Mouse (Mus musculus) activated CD4-positive, CD25-positive, alpha-beta regulatory T cell, adult 4 months (primary cell): ENCODE results near the gene Iqcc. TPM values are rescaled to one million over a fixed set of nuclear protein-coding genes. Genes with fewer than 3 reads are reported as not detected.

Experiments
- ATAC-seq: one replicate; pipeline ENCODE4 v1.8.0; 2017
- polyA plus RNA-seq, 2 experiments: library from polyadenylated mRNA; unstranded; fragments of 100-300 nt; shearing (Covaris generic); gene quantifications; one replicate each; pipeline ENCODE4 v1.2.1; 2017

The Iqcc gene
- polyA plus RNA-seq = 10 to 100 TPM; 48.2 to 51.8 TPM

- ATAC-seq = peak; percentile 83
Measured at GRCm38 (mm10) chr4:129618786-129619691, at the start of gene Iqcc. Gene Iqcc, minus strand, starts transcription at chr4:129619099.

DNA sequence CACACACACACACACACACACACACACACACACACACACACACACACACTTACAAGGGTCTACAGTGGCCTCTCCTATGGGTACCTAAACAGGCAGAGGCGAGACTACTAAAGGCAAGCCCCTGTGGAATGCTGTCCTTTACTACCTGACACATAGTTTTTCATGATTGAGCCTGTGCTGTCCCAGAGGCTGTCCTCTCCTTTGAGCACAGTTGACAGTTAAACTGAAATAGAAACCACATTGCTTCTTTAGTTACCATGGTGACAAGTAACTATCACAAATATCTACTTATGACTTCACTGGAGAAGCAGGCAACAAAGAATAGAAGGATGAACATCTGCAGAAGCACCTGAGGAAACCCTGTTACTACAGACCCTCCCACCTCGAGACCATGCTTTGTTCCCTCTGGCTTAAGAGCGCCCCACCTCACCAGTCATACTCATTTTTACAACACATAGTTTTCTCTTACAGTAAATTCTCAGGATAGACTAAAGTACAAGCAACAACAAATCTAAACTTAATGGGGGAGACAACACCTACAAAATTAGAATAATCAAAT, 43.4 kb upstream of the Iqcc start:
- ATAC-seq = no peak

- ATAC-seq = no peak
Measured at GRCm38 (mm10) chr4:129661584-129661983, 42.7 kb upstream of the Iqcc start.

DNA sequence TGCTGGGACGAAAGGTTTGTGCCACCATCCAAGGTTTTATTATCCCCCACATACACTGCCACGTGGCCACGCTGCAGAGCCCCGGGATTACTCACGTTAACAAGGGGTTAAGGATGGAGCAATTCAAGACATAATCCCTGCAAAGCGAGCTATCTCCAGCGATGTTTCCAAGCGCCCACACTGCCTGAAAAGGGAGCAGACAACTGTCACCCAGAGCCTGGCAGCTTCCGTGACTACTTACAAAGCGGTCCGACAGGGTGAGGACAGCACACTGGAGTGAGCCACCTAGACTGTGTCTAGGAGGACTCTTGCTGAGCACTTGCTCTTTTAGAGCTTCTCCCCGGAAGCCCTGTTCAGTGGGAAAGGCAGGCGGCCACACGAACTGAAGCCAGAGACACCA, 35.9 kb upstream of the Iqcc start:
- no peak for ATAC-seq

GRCm38 (mm10) chr4:129650359-129650758, 31.5 kb upstream of the Iqcc start:
- ATAC-seq = no peak

DNA sequence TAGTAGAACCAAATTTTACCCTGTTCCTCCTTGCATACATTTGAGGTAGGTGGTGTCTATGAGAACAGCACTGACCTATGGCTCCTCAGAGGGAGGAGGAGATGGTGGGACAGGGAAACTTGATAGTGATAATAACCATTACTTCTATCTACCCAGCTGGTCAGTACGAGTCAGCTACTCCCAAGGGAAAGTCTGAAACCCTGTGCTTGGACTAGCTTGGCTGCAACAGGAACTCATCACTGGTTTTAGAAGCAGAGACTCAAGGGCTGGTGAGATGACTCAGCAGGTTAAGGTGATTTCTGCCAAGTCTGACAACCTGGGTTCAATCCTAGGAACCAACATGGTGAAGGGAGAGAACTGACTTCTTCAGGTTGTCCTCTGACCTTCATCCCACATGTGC, 29.8 kb upstream of the Iqcc start:
- no peak for ATAC-seq

DNA sequence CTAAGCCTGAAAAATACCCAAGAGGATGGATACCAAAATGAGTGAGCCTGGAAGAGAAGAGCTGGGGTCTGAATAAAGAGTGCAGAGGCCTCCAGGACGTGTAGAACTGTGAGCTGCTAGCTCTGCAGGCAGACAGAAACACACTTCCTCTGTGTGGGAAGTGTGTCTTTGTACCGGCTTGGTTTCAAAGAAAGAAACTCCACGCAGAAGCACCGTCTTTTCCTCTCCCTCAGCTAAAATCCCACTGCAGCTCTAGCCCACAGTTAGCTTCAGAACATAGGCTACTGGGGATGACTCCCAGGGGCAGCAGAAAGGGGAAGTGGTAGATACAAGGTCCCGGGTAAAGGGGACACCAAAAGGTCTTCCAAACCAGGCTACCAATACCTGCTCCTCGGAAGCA, 26.3 kb upstream of the Iqcc start:
- no peak for ATAC-seq

DNA sequence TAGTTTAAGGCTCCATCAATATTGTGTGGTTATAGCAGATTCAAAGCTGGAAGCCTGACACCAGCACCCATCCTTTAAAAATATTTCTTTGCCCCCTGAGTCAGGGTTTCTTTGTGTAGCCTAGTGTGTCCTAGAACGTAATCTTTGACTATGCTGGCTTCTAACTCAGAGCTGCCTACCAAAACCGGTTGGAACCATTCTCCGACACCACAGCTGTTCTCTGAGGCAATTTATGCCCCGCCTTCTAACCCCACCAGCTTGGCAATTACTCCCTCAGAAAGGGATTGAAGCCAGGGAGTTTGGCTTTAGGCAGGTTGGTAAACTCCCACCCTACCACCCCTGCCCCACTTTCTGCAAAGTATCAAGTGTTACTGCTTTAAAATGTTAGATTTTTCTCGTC, 22.9 kb upstream of the Iqcc start:
- ATAC-seq = no peak

- ATAC-seq = peak; percentile 87
Measured at GRCm38 (mm10) chr4:129640638-129641467, 22.0 kb upstream of the Iqcc start, which contains the start of gene Txlna. Gene Txlna, minus strand, starts transcription at chr4:129641065.

DNA sequence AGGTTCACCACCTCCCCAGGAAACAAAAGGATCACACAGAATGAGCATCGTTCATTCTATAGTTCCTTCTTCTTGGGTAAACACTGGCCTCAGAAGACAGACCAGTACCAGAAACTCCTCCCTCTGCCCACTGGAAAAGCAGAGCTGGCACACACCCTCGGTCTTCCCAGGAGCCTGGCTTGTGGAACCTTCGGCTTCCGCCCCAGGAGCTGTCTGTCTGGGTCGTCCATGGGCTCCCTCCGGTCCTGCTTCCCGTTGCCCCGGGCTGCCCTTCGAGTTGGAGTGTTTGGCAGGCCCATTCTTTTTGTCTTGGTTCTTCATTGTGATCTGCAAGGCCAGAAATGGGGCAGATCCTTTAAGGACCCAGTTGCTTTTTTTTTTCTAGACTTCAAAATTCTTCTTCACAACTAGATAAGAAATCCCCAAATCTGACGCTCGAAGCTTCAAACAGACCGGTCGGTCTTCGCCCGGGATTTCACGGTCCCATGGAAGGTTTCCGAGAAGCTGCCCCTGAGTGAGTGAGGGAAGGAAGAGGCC, 21.3 kb upstream of the Iqcc start:
- ATAC-seq = no peak

DNA sequence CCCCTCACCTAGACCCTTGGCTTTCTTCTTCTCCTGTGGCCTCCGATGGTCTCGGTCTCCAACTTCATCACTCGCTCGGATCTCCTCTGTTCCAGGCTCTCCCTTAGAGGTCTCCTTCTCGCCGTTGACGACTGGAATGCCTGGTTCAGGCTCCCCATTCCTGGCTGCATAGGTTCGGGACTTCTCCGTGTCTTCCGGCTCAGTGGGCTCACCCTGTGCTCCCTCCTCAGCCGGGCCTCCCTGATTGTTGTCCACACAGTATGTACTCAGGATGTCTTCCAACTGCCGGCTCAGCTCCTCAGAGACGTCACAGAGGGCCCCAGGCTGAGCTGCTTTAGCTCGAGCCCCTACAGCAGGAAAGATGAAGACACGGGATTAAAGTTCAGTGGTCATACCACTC, 20.3 kb upstream of the Iqcc start:
- no peak for ATAC-seq

DNA sequence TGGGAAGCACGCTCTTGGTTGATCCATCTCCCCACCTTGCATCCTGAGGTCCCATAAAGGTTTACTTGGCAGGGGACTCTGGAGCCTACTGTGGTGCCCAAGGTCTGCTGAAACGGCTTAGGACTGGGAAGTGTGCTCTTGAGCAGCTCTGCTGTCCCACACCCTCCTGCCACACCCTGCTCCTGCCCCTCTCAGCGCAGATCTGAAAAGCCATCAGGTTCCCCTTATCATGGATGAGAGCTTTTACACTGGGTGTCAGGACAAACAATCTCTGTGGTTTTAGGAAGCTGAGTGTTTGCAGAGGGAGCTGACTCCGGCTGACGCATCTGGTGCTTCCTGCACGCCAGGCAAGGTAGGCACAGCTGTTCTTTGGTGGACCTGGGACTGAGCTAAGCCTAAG, 15.0 kb upstream of the Iqcc start:
- ATAC-seq = no peak

- no peak for ATAC-seq
Measured at GRCm38 (mm10) chr4:129631867-129632266, 13.0 kb upstream of the Iqcc start.

GRCm38 (mm10) chr4:129630944-129631343, 12.0 kb upstream of the Iqcc start:
- no peak for ATAC-seq

- no peak for ATAC-seq
Measured at GRCm38 (mm10) chr4:129626035-129626434, 7.1 kb upstream of the Iqcc start.

GRCm38 (mm10) chr4:129625496-129625895, 6.6 kb upstream of the Iqcc start:
- ATAC-seq = no peak

- ATAC-seq = no peak
Measured at GRCm38 (mm10) chr4:129625029-129625370, 6.1 kb upstream of the Iqcc start.

DNA sequence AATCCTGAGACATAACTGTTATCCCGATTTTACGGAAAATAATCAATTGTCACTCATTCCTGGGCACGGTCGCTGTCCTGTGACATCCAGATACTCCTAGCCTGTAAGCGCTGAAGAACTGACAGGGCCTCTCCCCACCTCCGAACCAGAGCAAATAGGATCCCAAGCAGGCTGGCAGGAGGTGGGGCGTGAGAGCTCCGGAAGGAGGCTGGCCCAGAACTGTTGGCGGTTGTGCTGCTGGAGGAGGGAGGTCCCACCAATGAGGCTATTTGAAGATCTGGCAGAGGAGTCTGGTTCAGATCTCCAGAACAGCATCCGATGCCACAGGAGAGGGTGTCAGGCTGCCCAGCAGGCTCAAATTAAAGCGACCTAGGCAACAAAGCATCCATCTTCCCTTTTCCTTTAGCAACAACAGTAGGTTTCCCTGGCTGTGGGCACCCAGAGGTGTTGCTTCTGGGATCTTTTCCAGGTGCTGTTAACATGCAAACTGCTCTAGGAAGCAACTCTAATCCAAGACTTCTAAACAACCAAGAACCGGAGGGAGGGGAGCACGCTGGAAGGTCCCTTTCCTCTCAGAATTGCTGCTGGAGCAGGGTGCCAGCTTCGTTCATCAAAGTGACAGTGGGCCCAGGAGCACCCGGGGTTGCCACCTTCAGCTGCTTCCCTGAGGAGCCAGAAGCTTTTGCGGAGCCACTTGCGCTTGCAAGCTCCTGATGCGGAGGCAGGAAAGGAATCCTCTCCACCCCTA, 5.6 kb upstream of the Iqcc start:
- peak; percentile 97 for ATAC-seq

DNA sequence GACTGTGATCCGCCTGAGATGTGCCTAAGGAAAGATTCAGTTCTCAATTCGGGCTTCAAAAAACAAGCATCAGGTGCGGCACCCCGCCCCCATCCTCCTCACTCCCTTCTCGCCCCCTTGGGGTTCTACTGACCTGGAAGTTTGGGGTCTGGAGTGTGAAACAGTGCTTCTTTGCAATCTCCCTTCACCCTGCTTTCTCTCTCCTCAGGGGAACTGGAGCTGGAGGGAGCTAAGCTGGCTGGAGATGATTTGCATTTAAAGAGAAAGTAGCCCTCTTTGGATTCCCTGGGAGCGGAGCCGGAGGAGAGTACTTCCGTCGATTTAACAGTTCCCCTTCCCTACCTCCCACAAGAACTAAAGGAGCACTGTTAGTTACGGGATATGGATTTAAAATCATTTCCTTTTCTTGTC, 4.8 kb upstream of the Iqcc start, which contains the start of gene Ccdc28b:
Ccdc28b (minus strand) TSS at position 267 of the 411 bp plus-strand sequence.
- ATAC-seq = no peak

GRCm38 (mm10) chr4:129622803-129623535, 4.1 kb upstream of the Iqcc start:
- ATAC-seq = no peak

GRCm38 (mm10) chr4:129622120-129622802, 3.4 kb upstream of the Iqcc start:
- ATAC-seq = no peak
